Mouse (Mus musculus) intestine, embryonic 15.5 days (tissue): ENCODE measurements around the gene Olfr615. TPM values are rescaled to one million over a fixed set of nuclear protein-coding genes. Genes with fewer than 3 reads are reported as not detected.
"Not testable (repeated sequence)": the region's sequence is repeated elsewhere in the genome, so short reads cannot be mapped to it uniquely, and the experiment has no call there.

Experiments
- ATAC-seq: fragments of 200-750 bp; cut with Nextera tagmentation; 2 replicates; pipeline ENCODE4 v1.8.0; 2017; ENCODE audit warnings: moderate TSS enrichment, moderate library complexity
- H3K27ac ChIP-seq: fragments of 300-500 bp; sonication (generic); 2 replicates; pipeline ENCODE4 v1.5.1; 2015; ENCODE audit warnings: mild to moderate bottlenecking, inconsistent platforms
- H3K27me3 ChIP-seq: fragments of 300-500 bp; sonication (generic); replicated peaks from 2 replicates; pipeline ENCODE4 v1.6.1; 2015; ENCODE audit warnings: inconsistent platforms
- H3K36me3 ChIP-seq: fragments of 300-500 bp; sonication (generic); 2 replicates; pipeline ENCODE4 v1.6.1; 2015; ENCODE audit warnings: inconsistent platforms
- H3K4me1 ChIP-seq: fragments of 300-500 bp; sonication (generic); replicated peaks from 2 replicates; pipeline ENCODE4 v1.6.1; 2015; ENCODE audit warnings: inconsistent platforms
- H3K4me2 ChIP-seq: fragments of 300-500 bp; sonication (generic); replicated peaks from 2 replicates; pipeline ENCODE4 v1.6.1; 2015; ENCODE audit warnings: mild to moderate bottlenecking, inconsistent platforms
- H3K4me3 ChIP-seq: fragments of 300-500 bp; sonication (generic); replicated peaks from 2 replicates; pipeline ENCODE4 v1.5.1; 2015; ENCODE audit warnings: inconsistent platforms
- H3K9ac ChIP-seq: fragments of 300-500 bp; sonication (generic); 2 replicates; pipeline ENCODE4 v1.6.1; 2015; ENCODE audit warnings: inconsistent platforms
- H3K9me3 ChIP-seq: fragments of 300-500 bp; sonication (generic); 2 replicates; pipeline ENCODE4 v1.6.1; 2016; ENCODE audit warnings: inconsistent platforms
- WGBS: fragments of 180-500 bp; shearing (Covaris S2); methylation state at CpG from one replicate; pipeline ENCODE4 v1.1.7; 2015; 5-methylcytosine and 5-hydroxymethylcytosine counted together
- polyA plus RNA-seq: library from polyadenylated mRNA; unstranded; fragments of >200 nt; fragmentation: Nextera tagmentation; extraction: Ambion mirVana; gene quantifications from 2 replicates; pipeline ENCODE4 v1.2.1, GENCODE M21; 2015

The Olfr615 gene
- polyA plus RNA-seq: not detected in 2 replicates

DNA sequence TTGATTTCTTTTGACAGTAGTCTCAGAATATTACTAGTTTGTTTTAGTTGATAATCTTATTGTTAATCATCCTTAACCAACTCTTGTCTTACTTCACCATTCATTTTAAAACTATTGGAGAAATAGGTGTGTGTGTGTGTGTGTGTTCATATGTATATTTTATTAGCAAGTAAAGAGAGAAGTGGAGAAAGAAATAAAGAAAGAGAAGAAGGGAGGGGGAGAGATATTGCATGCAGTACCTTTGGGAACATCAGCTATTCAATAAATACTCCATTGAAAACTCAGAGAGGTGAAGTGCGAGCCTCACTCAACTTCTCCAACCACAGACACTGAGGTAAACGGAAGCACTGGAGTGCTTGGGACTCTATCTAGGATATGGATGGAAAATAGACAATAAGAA is at the start of gene Olfr615:
TSS of gene Olfr615 (plus strand) at position 301 of the 400 bp plus-strand sequence.
- Histone ChIP-seq H3K27ac (no peak within 1 kb of the TSS), H3K9ac (no peak within 1 kb of the TSS), H3K4me1 (no peaks in the 10 kb centered on the region), H3K27me3 (no peaks in the 10 kb centered on the region), H3K9me3 (no peaks in the 10 kb centered on the region), H3K4me3 (no peak within 1 kb of the TSS), H3K4me2 (no peak within 1 kb of the TSS), H3K36me3 (no peaks in the 10 kb centered on the region)
- no peak for ATAC-seq
- 79% methylated on average over 2 of the region's 2 CpGs for WGBS

- H3K9me3 ChIP-seq: no peaks in the 10 kb centered on the region
- H3K4me3 ChIP-seq: no peak within 1 kb of the TSS
- no peaks in the 10 kb centered on the region for H3K36me3 ChIP-seq
- H3K27me3 ChIP-seq: no peaks in the 10 kb centered on the region
- H3K9ac ChIP-seq: no peak within 1 kb of the TSS
- no peak within 1 kb of the TSS for H3K27ac ChIP-seq
- ATAC-seq: no peak
- 85% methylated on average over 2 of the region's 2 CpGs for WGBS
- H3K4me1 ChIP-seq: no peaks in the 10 kb centered on the region
- H3K4me2 ChIP-seq: no peak within 1 kb of the TSS
These were observed 43.9 kb upstream of the Olfr615 start, which contains the start of gene Olfr610 for GRCm38 (mm10) chr7:103512022-103512421. Olfr610 (minus strand) TSS chr7:103512122.

GRCm38 (mm10) chr7:103520746-103521145 is 35.1 kb upstream of the Olfr615 start, which contains the start of gene Olfr611:
Olfr611 (minus strand) TSS chr7:103520846.
- H3K27ac ChIP-seq, H3K9me3 ChIP-seq, H3K4me1 ChIP-seq, H3K4me2 ChIP-seq, H3K36me3 ChIP-seq, H3K27me3 ChIP-seq, H3K9ac ChIP-seq, ATAC-seq, H3K4me3 ChIP-seq: not testable (repeated sequence)
- 63% methylated on average over 1 of the region's 1 CpGs for WGBS

- not testable (repeated sequence) for H3K36me3 ChIP-seq, H3K4me2 ChIP-seq, H3K27me3 ChIP-seq, H3K9me3 ChIP-seq, ATAC-seq, H3K4me1 ChIP-seq, H3K27ac ChIP-seq, H3K9ac ChIP-seq, H3K4me3 ChIP-seq
- whole genome bisulfite sequencing: 84% methylated on average over 2 of the region's 2 CpGs
These were observed 13.3 kb upstream of the Olfr615 start, which contains the start of gene Olfr612 for GRCm38 (mm10) chr7:103542617-103543016. Olfr612 (minus strand) TSS chr7:103542717.

DNA sequence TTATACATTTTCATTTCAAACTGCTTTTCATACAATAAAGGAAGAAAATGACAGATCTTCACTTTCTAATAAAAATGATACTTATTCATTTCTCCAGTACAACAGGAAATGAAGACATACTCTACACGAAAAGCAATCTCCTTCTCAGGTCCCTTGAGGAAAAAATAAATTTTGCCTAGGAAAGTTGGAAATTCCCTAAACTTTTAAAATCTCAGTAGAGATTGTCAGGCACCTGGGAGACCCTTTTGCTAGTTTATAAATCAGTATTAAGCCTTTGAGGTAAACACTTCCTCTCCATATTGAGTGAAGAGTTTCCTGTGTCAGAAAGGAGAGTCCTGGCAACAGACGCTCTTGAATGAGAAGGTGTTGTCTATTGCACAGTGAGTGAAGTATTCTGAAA is 8.1 kb upstream of the Olfr615 start, which contains the start of gene Olfr613:
TSS of gene Olfr613 (plus strand) at position 301 of the 400 bp plus-strand sequence.
- H3K4me3 ChIP-seq: no peak within 1 kb of the TSS
- H3K36me3 ChIP-seq: no peaks in the 10 kb centered on the region
- no peaks in the 10 kb centered on the region for H3K4me1 ChIP-seq
- H3K4me2 ChIP-seq: no peak within 1 kb of the TSS
- no peaks in the 10 kb centered on the region for H3K9me3 ChIP-seq
- WGBS: 77% methylated on average over 2 of the region's 2 CpGs
- ATAC-seq: no peak
- no peaks in the 10 kb centered on the region for H3K27me3 ChIP-seq
- H3K9ac ChIP-seq: no peak within 1 kb of the TSS
- no peak within 1 kb of the TSS for H3K27ac ChIP-seq

GRCm38 (mm10) chr7:103569043-103569442 is 13.2 kb downstream of the Olfr615 start, which contains the start of gene Olfr616:
Olfr616 (minus strand) TSS chr7:103569143.
- no peaks in the 10 kb centered on the region for H3K27me3 ChIP-seq
- 80% methylated on average over 3 of the region's 3 CpGs for WGBS
- H3K4me1 ChIP-seq: no peaks in the 10 kb centered on the region
- no peaks in the 10 kb centered on the region for H3K9me3 ChIP-seq
- H3K4me3 ChIP-seq: no peak within 1 kb of the TSS
- no peak within 1 kb of the TSS for H3K9ac ChIP-seq
- H3K36me3 ChIP-seq: no peaks in the 10 kb centered on the region
- no peak for ATAC-seq
- H3K4me2 ChIP-seq: no peak within 1 kb of the TSS
- H3K27ac ChIP-seq: no peak within 1 kb of the TSS

DNA sequence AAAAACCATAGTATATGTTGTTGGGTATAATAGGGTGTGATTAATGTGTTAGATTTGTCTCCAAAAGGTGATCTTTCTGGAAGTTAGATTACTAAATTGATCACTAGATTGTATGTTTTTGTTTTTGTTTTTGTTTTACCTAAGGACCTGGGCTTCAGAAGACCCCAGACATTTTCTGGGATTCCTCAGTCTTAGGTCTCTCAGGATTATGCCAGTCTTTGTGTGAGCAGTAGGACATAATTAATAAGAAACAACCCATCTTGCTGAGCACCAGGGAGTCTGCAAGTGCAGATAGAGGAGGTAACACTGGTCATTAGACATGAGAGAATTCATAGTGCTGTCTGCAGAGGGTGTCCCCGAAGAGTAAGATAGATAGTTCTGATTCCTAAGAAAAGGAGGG is 16.9 kb downstream of the Olfr615 start, which contains the start of gene Olfr617:
TSS of gene Olfr617 (plus strand) at position 301 of the 400 bp plus-strand sequence.
- 88% methylated on average over 1 of the region's 1 CpGs for WGBS
- ATAC-seq: no peak
- Histone ChIP-seq H3K4me3 (no peak within 1 kb of the TSS), H3K4me2 (no peak within 1 kb of the TSS), H3K27ac (no peak within 1 kb of the TSS), H3K9ac (no peak within 1 kb of the TSS), H3K9me3 (no peaks in the 10 kb centered on the region), H3K27me3 (no peaks in the 10 kb centered on the region), H3K36me3 (no peaks in the 10 kb centered on the region), H3K4me1 (no peaks in the 10 kb centered on the region)

DNA sequence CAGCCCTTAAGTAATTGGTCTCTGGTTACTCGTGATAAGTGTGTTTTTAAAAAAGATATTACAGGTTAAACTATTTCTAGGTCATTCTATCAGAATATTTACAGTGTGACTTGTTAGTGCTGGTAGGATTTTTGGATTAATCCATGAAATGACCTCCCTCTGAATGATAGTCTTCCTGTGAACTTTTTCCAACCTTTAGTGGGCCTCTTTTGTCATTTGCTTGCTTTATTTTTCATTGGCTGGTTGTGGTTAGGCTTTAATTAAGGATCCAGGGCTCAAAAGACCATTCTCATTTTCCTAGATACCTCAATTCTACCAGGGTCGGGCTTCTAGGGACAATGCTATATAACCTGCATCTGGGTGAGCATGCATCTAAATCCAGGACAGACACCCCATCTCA is 33.9 kb downstream of the Olfr615 start, which contains the start of gene Olfr618:
TSS of gene Olfr618 (plus strand) at position 301 of the 400 bp plus-strand sequence.
- WGBS: 58% methylated on average over 2 of the region's 2 CpGs
- ATAC-seq: no peak
- Histone ChIP-seq H3K4me3 (no peak within 1 kb of the TSS), H3K9me3 (no peaks in the 10 kb centered on the region), H3K27ac (no peak within 1 kb of the TSS), H3K9ac (no peak within 1 kb of the TSS), H3K4me2 (no peak within 1 kb of the TSS), H3K4me1 (no peaks in the 10 kb centered on the region), H3K36me3 (no peaks in the 10 kb centered on the region), H3K27me3 (no peaks in the 10 kb centered on the region)

GRCm38 (mm10) chr7:103600275-103600674 is 44.4 kb downstream of the Olfr615 start, which contains the start of gene Olfr619:
Olfr619 (plus strand) TSS chr7:103600575.
- Histone ChIP-seq H3K4me1 (no peaks in the 10 kb centered on the region), H3K9me3 (no peaks in the 10 kb centered on the region), H3K27me3 (no peaks in the 10 kb centered on the region), H3K4me2 (no peak within 1 kb of the TSS), H3K36me3 (no peaks in the 10 kb centered on the region), H3K9ac (no peak within 1 kb of the TSS), H3K4me3 (no peak within 1 kb of the TSS), H3K27ac (no peak within 1 kb of the TSS)
- no peak for ATAC-seq

DNA sequence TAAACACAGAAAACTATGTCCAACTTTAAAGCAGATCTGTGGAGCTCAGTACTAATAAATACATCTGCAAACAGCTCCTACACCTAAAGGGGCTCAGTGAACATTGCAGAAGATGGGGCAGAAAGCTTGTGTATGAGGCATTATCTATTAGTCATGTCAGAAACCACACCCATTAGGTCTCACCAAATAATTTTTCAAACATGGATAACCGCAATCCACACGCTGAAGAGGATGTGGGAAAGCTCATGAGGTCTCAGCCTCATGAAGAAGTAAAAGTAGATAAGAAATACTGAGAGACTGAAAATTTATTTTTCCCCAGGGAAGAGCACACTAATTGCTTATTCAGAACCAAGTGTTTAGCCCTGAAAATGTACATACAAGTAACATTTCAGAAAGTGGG is 51.5 kb downstream of the Olfr615 start:
- Histone ChIP-seq H3K4me1 (no peaks in the 10 kb centered on the region), H3K27ac (no peak overlapping the region), H3K9ac (no peak overlapping the region), H3K36me3 (no peaks in the 10 kb centered on the region), H3K4me2 (no peak overlapping the region), H3K9me3 (no peaks in the 10 kb centered on the region), H3K4me3 (no peak overlapping the region), H3K27me3 (no peaks in the 10 kb centered on the region)
- 69% methylated on average over 2 of the region's 2 CpGs for WGBS
- no peak for ATAC-seq

DNA sequence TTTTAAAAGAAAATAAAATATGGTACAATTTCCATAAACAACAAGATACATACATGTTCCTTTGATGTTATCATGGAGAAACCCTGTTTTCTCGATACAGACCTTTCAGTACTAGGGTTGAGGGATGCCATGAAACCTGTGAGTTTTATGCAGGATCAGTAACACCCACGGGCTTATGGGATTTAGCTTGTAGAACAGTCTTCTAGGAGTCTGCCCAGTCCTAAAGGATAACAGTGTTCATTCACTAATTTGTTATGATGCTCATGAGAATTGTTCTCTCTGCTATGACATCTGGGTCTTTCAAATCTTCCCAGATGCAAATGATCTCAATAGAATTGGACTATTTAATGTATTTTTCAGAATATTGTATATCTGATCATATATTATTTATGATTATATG is 56.6 kb downstream of the Olfr615 start, which contains the start of gene Olfr620:
TSS of gene Olfr620 (minus strand) at position 101 of the 400 bp plus-strand sequence.
- Histone ChIP-seq H3K27me3 (no peaks in the 10 kb centered on the region), H3K9ac (no peak within 1 kb of the TSS), H3K4me3 (no peak within 1 kb of the TSS), H3K27ac (no peak within 1 kb of the TSS), H3K4me2 (no peak within 1 kb of the TSS), H3K9me3 (no peaks in the 10 kb centered on the region), H3K4me1 (no peaks in the 10 kb centered on the region), H3K36me3 (no peaks in the 10 kb centered on the region)
- WGBS: 70% methylated on average over 2 of the region's 2 CpGs
- ATAC-seq: no peak
